In genomic region chr14:39956588-39956987, GRCm38 (mm10) we compare ENCODE assay signal across 21 mouse cellular contexts.
A peak's percentile ranks its signal among the peaks of the same experiment; 100 is the strongest.
DNase-seq lines count a peak whose midpoint lies in the region; ATAC-seq and TF ChIP-seq lines count a peak whose summit lies in the region.
"Had no signal": no experiment of that assay in that cellular context is flagged by ENCODE, and none has a peak within 500 bp of the region (broad histone marks: within the 10 kb centered on the region; RNA-seq: fewer than 3 reads in every experiment).

No protein-coding gene starts in this region.

- H3K27ac ChIP-seq in midbrain, embryonic 14.5 days (replicated peaks; ENCODE audit: low read depth, low read length): no peak overlapping the region
- no peak overlapping the region for H3K27ac ChIP-seq in midbrain, postnatal 0 days (ENCODE audit: low read depth, low read length)
- H3K27ac ChIP-seq: embryonic facial prominence, embryonic 13.5 days; forebrain, embryonic 12.5 days; heart, embryonic 13.5 days; hindbrain, embryonic 15.5 days had no signal

- H3K27me3 ChIP-seq in midbrain, embryonic 14.5 days (ENCODE audit: control insufficient read depth, insufficient read depth, low read length): no peaks in the 10 kb centered on the region
- H3K27me3 ChIP-seq in midbrain, postnatal 0 days (ENCODE audit: insufficient read depth, low read length): no peaks in the 10 kb centered on the region
- H3K27me3 ChIP-seq: embryonic facial prominence, embryonic 13.5 days; forebrain, embryonic 12.5 days; heart, embryonic 13.5 days; hindbrain, embryonic 15.5 days had no signal

- no peak overlapping the region for H3K4me3 ChIP-seq in midbrain, embryonic 14.5 days (replicated peaks; ENCODE audit: low read depth, low read length)
- H3K4me3 ChIP-seq in midbrain, postnatal 0 days (ENCODE audit: low read depth, low read length): no peak overlapping the region
- H3K4me3 ChIP-seq: embryonic facial prominence, embryonic 13.5 days; forebrain, embryonic 12.5 days; heart, embryonic 13.5 days; hindbrain, embryonic 15.5 days had no signal

- H3K4me1 ChIP-seq in midbrain, embryonic 14.5 days (ENCODE audit: control insufficient read depth, insufficient read depth, low read length): no peaks in the 10 kb centered on the region
- no peaks in the 10 kb centered on the region for H3K4me1 ChIP-seq in midbrain, postnatal 0 days (ENCODE audit: insufficient read depth, low read length)
- H3K4me1 ChIP-seq: embryonic facial prominence, embryonic 13.5 days; forebrain, embryonic 12.5 days; heart, embryonic 13.5 days; hindbrain, embryonic 15.5 days had no signal

- no peaks in the 10 kb centered on the region for H3K36me3 ChIP-seq in midbrain, embryonic 14.5 days (ENCODE audit: control insufficient read depth, insufficient read depth, low read length)
- H3K36me3 ChIP-seq in midbrain, postnatal 0 days (ENCODE audit: insufficient read depth, low read length): no peaks in the 10 kb centered on the region
- H3K36me3 ChIP-seq: embryonic facial prominence, embryonic 13.5 days; forebrain, embryonic 12.5 days; G1E; heart, embryonic 13.5 days; hindbrain, embryonic 15.5 days had no signal

- H3K9ac ChIP-seq in midbrain, embryonic 14.5 days (replicated peaks; ENCODE audit: low read length): no peak overlapping the region
- H3K9ac ChIP-seq in midbrain, postnatal 0 days (replicated peaks; ENCODE audit: low read length, poor library complexity, severe bottlenecking): no peak overlapping the region
- H3K9ac ChIP-seq: embryonic facial prominence, embryonic 13.5 days; forebrain, embryonic 12.5 days; heart, embryonic 13.5 days; hindbrain, embryonic 15.5 days had no signal

- no peak overlapping the region for H3K4me2 ChIP-seq in midbrain, embryonic 14.5 days (ENCODE audit: low read length)
- H3K4me2 ChIP-seq in midbrain, postnatal 0 days (ENCODE audit: low read depth, low read length, poor library complexity, severe bottlenecking): no peak overlapping the region
- H3K4me2 ChIP-seq: embryonic facial prominence, embryonic 13.5 days; forebrain, embryonic 12.5 days; heart, embryonic 13.5 days; hindbrain, embryonic 15.5 days had no signal

- WGBS in midbrain, embryonic 14.5 days: 50% methylated on average over 4 of the region's 4 CpGs
- WGBS in midbrain, postnatal 0 days: 37% methylated on average over 4 of the region's 4 CpGs

- no peak for DNase-seq in frontal cortex, postnatal 25 days (ENCODE audit: low spot score in 2 of 2)
- peak; percentile 2 for DNase-seq in midbrain, embryonic 14.5 days
- no peak for DNase-seq in midbrain, postnatal 0 days (ENCODE audit: low spot score)
- peak; percentile 2 for DNase-seq in right cerebral cortex, postnatal 36 days (ENCODE audit: low spot score in 2 of 2)
- DNase-seq in right cerebral cortex, postnatal 10 days (ENCODE audit: low spot score in 2 of 2): no peak
- DNase-seq in adrenal gland, adult 2 months: no peak
- DNase-seq: adrenal gland, postnatal 10 days; B cell, adult 2 months; cerebellum, adult 18-20 months; cerebellum, adult 9-11 months; cerebellum, postnatal 36 days; gastrocnemius, postnatal 14 days; heart, postnatal 36 days had no signal

- ATAC-seq in frontal cortex, adult (ENCODE audit: low TSS enrichment): peak; percentile 50
- no peak for ATAC-seq in midbrain, embryonic 14.5 days (ENCODE audit: low FRiP score, low TSS enrichment)
- no peak for ATAC-seq in midbrain, postnatal 0 days (ENCODE audit: low FRiP score)
- ATAC-seq: CD4-positive, CD25-positive, alpha-beta regulatory T cell, adult 4 months; forebrain, embryonic 16.5 days had no signal

- no peaks in the 10 kb centered on the region for H3K9me3 ChIP-seq in midbrain, embryonic 14.5 days (ENCODE audit: control insufficient read depth, low read length)
- H3K9me3 ChIP-seq in midbrain, postnatal 0 days (ENCODE audit: low read length): no peaks in the 10 kb centered on the region
- H3K9me3 ChIP-seq: embryonic facial prominence, embryonic 13.5 days; forebrain, embryonic 12.5 days; G1E; heart, embryonic 13.5 days; hindbrain, embryonic 15.5 days had no signal

- TF ChIP-seq CTCF in midbrain, postnatal 0 days (IDR thresholded peaks at IDR 0.05): no peak

Comparison
In these comparisons a context has a peak if more than half of its experiments do, and no peak if none do; other contexts are left out.
1. DNase-seq: peak in midbrain, embryonic 14.5 days (single experiment) and right cerebral cortex, postnatal 36 days (2 of 2); none in frontal cortex, postnatal 25 days (0 of 2), midbrain, postnatal 0 days (single experiment), right cerebral cortex, postnatal 10 days (0 of 2) and adrenal gland, adult 2 months (single experiment).